Mouse (Mus musculus): Measurements from ENCODE around the gene Olfr456.

DNA sequence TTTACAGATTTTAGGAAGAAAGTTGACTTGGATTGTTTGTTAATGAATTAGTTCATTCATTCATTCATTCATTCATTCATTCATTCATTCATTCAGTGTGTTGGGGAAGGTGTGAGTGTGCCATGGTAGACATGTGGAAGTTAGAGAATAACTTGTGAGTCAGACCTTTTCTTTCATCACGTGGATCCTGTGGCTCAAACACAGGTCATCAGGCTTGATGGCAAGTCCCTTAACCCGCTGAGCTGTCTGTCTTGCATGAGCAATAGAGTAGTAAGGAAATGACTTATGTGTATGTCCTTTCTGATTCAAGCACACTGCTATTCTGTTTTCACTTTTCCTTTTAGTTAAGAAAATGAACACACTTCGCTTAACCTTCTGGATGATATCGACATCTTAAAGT, 16.5 kb downstream of the Olfr456 start:
- TF ChIP-seq CTCF (IDR thresholded peaks at IDR 0.05 in 2 of 3, conservative IDR thresholded peaks at IDR 0.05 in 1 of 3; ENCODE audit: control insufficient read depth in 1 of 3, insufficient read depth in 1 of 3, low read depth in 2 of 3, low read length in 3 of 3, poor library complexity in 1 of 3, severe bottlenecking in 1 of 3), result no peak
- no peak for TF ChIP-seq MAX (IDR thresholded peaks at IDR 0.05; ENCODE audit: low read length)
- TF ChIP-seq GATA1 (IDR thresholded peaks at IDR 0.05; ENCODE audit: low read depth, low read length), result no peak
- no peak for TF ChIP-seq USF1 (IDR thresholded peaks at IDR 0.05; ENCODE audit: low read depth, low read length)
- TF ChIP-seq POLR2A (IDR thresholded peaks at IDR 0.05; ENCODE audit: control insufficient read depth in 1 of 2, insufficient read depth in 1 of 2, low read depth in 1 of 2, low read length in 2 of 2, poor library complexity in 1 of 2), result no peak
- no peak for TF ChIP-seq NRF1 (IDR thresholded peaks at IDR 0.05; ENCODE audit: insufficient read depth, low read depth, low read length, poor library complexity, severe bottlenecking)
- no peak for TF ChIP-seq ELF1 (IDR thresholded peaks at IDR 0.05; ENCODE audit: low read depth, low read length)
- TF ChIP-seq ZMIZ1 (IDR thresholded peaks at IDR 0.05; ENCODE audit: low read depth, low read length), result no peak
- TF ChIP-seq CHD2 (IDR thresholded peaks at IDR 0.05; ENCODE audit: low read length), result no peak
- no peak for TF ChIP-seq TAL1 (IDR thresholded peaks at IDR 0.05; ENCODE audit: low read length)

Data from MEL (cell line).